Mouse (Mus musculus) spleen, adult 2 months (tissue): ENCODE results near the gene Csrnp2.

ENCODE experiments used
- CTCF ChIP-seq: fragments of 200-500 bp; IDR thresholded peaks from 2 replicates; pipeline ENCODE4 v1.5.1; 2011; ENCODE audit warnings: mild to moderate bottlenecking, inconsistent platforms; ENCODE audit not compliant: insufficient read depth, insufficient read length, insufficient replicate concordance; ENCODE audit errors: extremely low read depth
- POLR2A ChIP-seq: fragments of 200-500 bp; IDR thresholded peaks from 2 replicates; pipeline ENCODE4 v1.6.1; 2011; ENCODE audit warnings: low read depth, low read length, inconsistent platforms

GRCm38 (mm10) chr15:100485576-100485975, 9.7 kb downstream of the Csrnp2 start:
- TF ChIP-seq POLR2A (no peak), CTCF (no peak)
